Mouse (Mus musculus): ENCODE results near the gene Gm9736.
"Not testable (repeated sequence)": the region's sequence is repeated elsewhere in the genome, so short reads cannot be mapped to it uniquely, and the experiment has no call there.

Gm9736 gene

GRCm38 (mm10) chr10:77724855-77725254 lies 26.3 kb downstream of the Gm9736 start:
- DNase-seq, result no peak

GRCm38 (mm10) chr10:77720299-77720698 lies 30.9 kb downstream of the Gm9736 start, which contains the start of gene Krtap12-1:
Krtap12-1 (plus strand) TSS chr10:77720599.
- DNase-seq, result not testable (repeated sequence)

GRCm38 (mm10) chr10:77715507-77715906 lies 35.6 kb downstream of the Gm9736 start, which contains the start of gene Gm10142:
Gm10142 (plus strand) TSS chr10:77715807.
- DNase-seq, result no peak

- DNase-seq, result no peak
Observed at GRCm38 (mm10) chr10:77713734-77714133, 37.4 kb downstream of the Gm9736 start.

GRCm38 (mm10) chr10:77711157-77711556 lies 40.0 kb downstream of the Gm9736 start, which contains the start of gene Gm10024:
Gm10024 (plus strand) TSS chr10:77711457.
- not testable (repeated sequence) for DNase-seq

- DNase-seq, result no peak
Observed at GRCm38 (mm10) chr10:77709831-77710230, 41.3 kb downstream of the Gm9736 start.

- no peak for DNase-seq
Observed at GRCm38 (mm10) chr10:77706326-77706725, 44.8 kb downstream of the Gm9736 start, which contains the start of gene Gm10272. Gm10272 (plus strand) TSS chr10:77706626.
